Mouse (Mus musculus) ES-E14 (cell line): Measurements from ENCODE around the gene Obsl1.

Experiments used
- HCFC1 ChIP-seq: IDR thresholded peaks from 2 replicates; pipeline ENCODE4 v1.6.1; 2012; ENCODE audit warnings: low read length, inconsistent platforms, borderline replicate concordance; ENCODE audit not compliant: insufficient read depth
- MAFK ChIP-seq: IDR thresholded peaks from 2 replicates; pipeline ENCODE4 v1.6.1; 2014; ENCODE audit warnings: mild to moderate bottlenecking, low read depth, low read length, inconsistent platforms; ENCODE audit not compliant: insufficient read depth
- ZC3H11A ChIP-seq: IDR thresholded peaks from 2 replicates; pipeline ENCODE4 v1.6.1; 2012; ENCODE audit warnings: low read depth, mild to moderate bottlenecking, inconsistent platforms, low read length, borderline replicate concordance

- TF ChIP-seq ZC3H11A (no peak), HCFC1 (no peak), MAFK (no peak)
Measured at GRCm38 (mm10) chr1:75463652-75464204, 42.5 kb downstream of the Obsl1 start.
